Mouse (Mus musculus) embryonic facial prominence, embryonic 12.5 days (tissue): Measurements from ENCODE around the gene Shroom1. TPM values are rescaled to one million over a fixed set of nuclear protein-coding genes. Genes with fewer than 3 reads are reported as not detected.

Experiments used
- ATAC-seq: fragments of 200-750 bp; cut with Nextera tagmentation; 2 replicates; pipeline ENCODE4 v1.8.0; 2017; ENCODE audit not compliant: insufficient number of reproducible peaks, insufficient read depth, low FRiP score, low TSS enrichment
- H3K27ac ChIP-seq: fragments of 300-500 bp; sonication (generic); 2 replicates; pipeline ENCODE4 v1.5.1; 2016; ENCODE audit warnings: mild to moderate bottlenecking
- H3K27me3 ChIP-seq: fragments of 300-500 bp; sonication (generic); 2 replicates; pipeline ENCODE4 v1.6.1; 2016; ENCODE audit warnings: mild to moderate bottlenecking, moderate library complexity
- H3K36me3 ChIP-seq: fragments of 300-500 bp; sonication (generic); 2 replicates; pipeline ENCODE4 v1.6.1; 2016; ENCODE audit warnings: mild to moderate bottlenecking
- H3K4me1 ChIP-seq: fragments of 300-500 bp; sonication (generic); 2 replicates; pipeline ENCODE4 v1.6.1; 2016
- H3K4me2 ChIP-seq: fragments of 300-500 bp; sonication (generic); replicated peaks from 2 replicates; pipeline ENCODE4 v1.6.1; 2016; ENCODE audit warnings: mild to moderate bottlenecking, moderate library complexity
- H3K4me3 ChIP-seq: fragments of 300-500 bp; sonication (generic); 2 replicates; pipeline ENCODE4 v1.5.1; 2016; ENCODE audit warnings: mild to moderate bottlenecking
- H3K9ac ChIP-seq: fragments of 300-500 bp; sonication (generic); 2 replicates; pipeline ENCODE4 v1.6.1; 2016; ENCODE audit warnings: mild to moderate bottlenecking, moderate library complexity
- H3K9me3 ChIP-seq: fragments of 300-500 bp; sonication (generic); 2 replicates; pipeline ENCODE4 v1.6.1; 2016; ENCODE audit warnings: mild to moderate bottlenecking, moderate library complexity
- WGBS: fragments of 180-500 bp; shearing (Covaris S2); methylation state at CpG from one replicate; pipeline ENCODE4 v1.1.7; 2016; 5-methylcytosine and 5-hydroxymethylcytosine counted together
- microRNA-seq: library from miRNA; unstranded; fragments of <30 nt; microRNA quantifications from one replicate; pipeline ENCODE4, GENCODE M21; 2017
- polyA plus RNA-seq: library from polyadenylated mRNA; unstranded; fragments of >200 nt; fragmentation: Nextera tagmentation; extraction: Ambion mirVana; gene quantifications from 2 replicates; pipeline ENCODE4 v1.2.1, GENCODE M21; 2016

Gene Shroom1
- polyA plus RNA-seq, 1 experiment from 2014 or later = 6.5 TPM

- WGBS = 81% methylated on average over 5 of the region's 5 CpGs
- Histone ChIP-seq H3K4me2 (no peak overlapping the region), H3K4me3 (no peak overlapping the region), H3K4me1 (peaks cover 9% of the 10 kb centered on the region), H3K27me3 (no peaks in the 10 kb centered on the region), H3K36me3 (no peaks in the 10 kb centered on the region), H3K27ac (no peak overlapping the region), H3K9me3 (no peaks in the 10 kb centered on the region), H3K9ac (no peak overlapping the region)
- ATAC-seq = no peak
These were observed 46.7 kb downstream of the Shroom1 start for GRCm38 (mm10) chr11:53503738-53504137.

- Histone ChIP-seq H3K9me3 (no peaks in the 10 kb centered on the region), H3K27ac (no peak overlapping the region), H3K36me3 (no peaks in the 10 kb centered on the region), H3K27me3 (no peaks in the 10 kb centered on the region), H3K4me3 (no peak overlapping the region), H3K4me2 (no peak overlapping the region), H3K9ac (no peak overlapping the region), H3K4me1 (peaks cover 9% of the 10 kb centered on the region)
- WGBS = 83% methylated on average over 8 of the region's 8 CpGs
- ATAC-seq = no peak
These were observed 47.4 kb downstream of the Shroom1 start for GRCm38 (mm10) chr11:53504376-53504775.

- WGBS = 62% methylated on average over 5 of the region's 5 CpGs
- Histone ChIP-seq H3K27me3 (no peaks in the 10 kb centered on the region), H3K27ac (no peak overlapping the region), H3K9ac (no peak overlapping the region), H3K9me3 (no peaks in the 10 kb centered on the region), H3K36me3 (no peaks in the 10 kb centered on the region), H3K4me2 (no peak overlapping the region), H3K4me3 (no peak overlapping the region), H3K4me1 (peaks cover 9% of the 10 kb centered on the region)
- ATAC-seq = no peak
These were observed 48.1 kb downstream of the Shroom1 start for GRCm38 (mm10) chr11:53505026-53505663.

GRCm38 (mm10) chr11:53507098-53507805 lies 50.2 kb downstream of the Shroom1 start:
- Histone ChIP-seq H3K4me1 (no peaks in the 10 kb centered on the region), H3K4me2 (no peak overlapping the region), H3K36me3 (no peaks in the 10 kb centered on the region), H3K27me3 (no peaks in the 10 kb centered on the region), H3K4me3 (no peak overlapping the region), H3K9ac (no peak overlapping the region), H3K27ac (no peak overlapping the region), H3K9me3 (no peaks in the 10 kb centered on the region)
- 83% methylated on average over 9 of the region's 9 CpGs for WGBS
- ATAC-seq = no peak

GRCm38 (mm10) chr11:53508152-53508551 lies 51.1 kb downstream of the Shroom1 start:
- Histone ChIP-seq H3K36me3 (no peaks in the 10 kb centered on the region), H3K4me1 (no peaks in the 10 kb centered on the region), H3K27ac (no peak overlapping the region), H3K27me3 (no peaks in the 10 kb centered on the region), H3K9ac (no peak overlapping the region), H3K9me3 (no peaks in the 10 kb centered on the region), H3K4me2 (no peak overlapping the region), H3K4me3 (no peak overlapping the region)
- 67% methylated on average over 7 of the region's 7 CpGs for WGBS
- ATAC-seq = no peak

- 57% methylated on average over 3 of the region's 3 CpGs for WGBS
- Histone ChIP-seq H3K9me3 (no peaks in the 10 kb centered on the region), H3K27ac (no peak overlapping the region), H3K4me2 (no peak overlapping the region), H3K4me1 (no peaks in the 10 kb centered on the region), H3K9ac (no peak overlapping the region), H3K4me3 (no peak overlapping the region), H3K27me3 (no peaks in the 10 kb centered on the region), H3K36me3 (no peaks in the 10 kb centered on the region)
- ATAC-seq = no peak
These were observed 51.6 kb downstream of the Shroom1 start for GRCm38 (mm10) chr11:53508591-53508990.

GRCm38 (mm10) chr11:53510351-53510750 lies 53.3 kb downstream of the Shroom1 start:
- H3K9me3 ChIP-seq = no peaks in the 10 kb centered on the region
- H3K27me3 ChIP-seq = no peaks in the 10 kb centered on the region
- no peak overlapping the region for H3K9ac ChIP-seq
- no peak for ATAC-seq
- 49% methylated on average over 5 of the region's 5 CpGs for WGBS
- H3K4me1 ChIP-seq = no peaks in the 10 kb centered on the region
- H3K27ac ChIP-seq = no peak overlapping the region
- H3K36me3 ChIP-seq = no peaks in the 10 kb centered on the region
- no peak overlapping the region for H3K4me3 ChIP-seq
- H3K4me2 ChIP-seq = no peak overlapping the region

- H3K9me3 ChIP-seq = no peaks in the 10 kb centered on the region
- H3K4me1 ChIP-seq = peaks cover 16% of the 10 kb centered on the region
- no peak overlapping the region for H3K4me2 ChIP-seq
- ATAC-seq = no peak
- H3K9ac ChIP-seq = no peak overlapping the region
- H3K27ac ChIP-seq = no peak overlapping the region
- 59% methylated on average over 8 of the region's 8 CpGs for WGBS
- H3K36me3 ChIP-seq = no peaks in the 10 kb centered on the region
- H3K27me3 ChIP-seq = no peaks in the 10 kb centered on the region
- H3K4me3 ChIP-seq = no peak overlapping the region
These were observed 60.0 kb downstream of the Shroom1 start for GRCm38 (mm10) chr11:53516775-53517627.

Small RNAs within 50 kb of the gene (microRNA-seq; reads per million reads assigned to microRNA genes)
- not detected for gene Mir6920

Other genes with a start within 250 kb of the Shroom1 start
- gene Hspa4, start 156.7 kb upstream of the Shroom1 start, polyA plus RNA-seq = 103 and 110 TPM in 2 replicates
- 19.2 and 21.8 TPM in 2 replicates for gene Zcchc10, start 132.5 kb upstream of the Shroom1 start, polyA plus RNA-seq
- 70.3 and 71.1 TPM in 2 replicates for gene Aff4, start 106.4 kb upstream of the Shroom1 start, polyA plus RNA-seq
- 0.56 TPM in 1 of 2 replicates, not detected in the other for gene Leap2, start 34.0 kb upstream of the Shroom1 start, polyA plus RNA-seq
- gene Uqcrq, start 26.4 kb upstream of the Shroom1 start, polyA plus RNA-seq = 476 and 519 TPM in 2 replicates
- 1.5 and 1.8 TPM in 2 replicates for gene Gdf9, start 26.2 kb upstream of the Shroom1 start, polyA plus RNA-seq
- 0.22 and 0.27 TPM in 2 replicates for gene Gm10447, start 95 bp upstream of the Shroom1 start, polyA plus RNA-seq
- not detected in 2 replicates for gene Gm9837, start 13.3 kb downstream of the Shroom1 start, polyA plus RNA-seq
- 0.25 TPM in 1 of 2 replicates, not detected in the other for gene Gm9945, start 23.0 kb downstream of the Shroom1 start, polyA plus RNA-seq
- gene Sowaha, start 23.1 kb downstream of the Shroom1 start, polyA plus RNA-seq = 1.6 and 2.4 TPM in 2 replicates
- gene Sept8, start 62.1 kb downstream of the Shroom1 start, polyA plus RNA-seq = 37.0 and 38.9 TPM in 2 replicates
- gene Kif3a, start 110.2 kb downstream of the Shroom1 start, polyA plus RNA-seq = 101 and 112 TPM in 2 replicates
- 1.2 and 2.3 TPM in 2 replicates for gene Il4, start 161.5 kb downstream of the Shroom1 start, polyA plus RNA-seq
- gene Il13, start 177.5 kb downstream of the Shroom1 start, polyA plus RNA-seq = not detected in 2 replicates